30 mouse cellular contexts compared by ENCODE assay signal in genomic region chr1:53291197-53291596, GRCm38 (mm10). TPM values are rescaled to one million over a fixed set of nuclear protein-coding genes. Genes with fewer than 3 reads are reported as not detected.
DNase-seq lines count a peak whose midpoint lies in the region; ATAC-seq and TF ChIP-seq lines count a peak whose summit lies in the region.
"Had no signal": no experiment of that assay in that cellular context is flagged by ENCODE, and none has a peak within 500 bp of the region (broad histone marks: within the 10 kb centered on the region; RNA-seq: fewer than 3 reads in every experiment).

No protein-coding gene starts in this region.

- ATAC-seq in kidney, embryonic 15.5 days (replicated peaks; ENCODE audit: low FRiP score) = no peak
- 0 out of 2 replicates have a peak, but pooled peaks have one; percentile 31 for ATAC-seq in intestine, embryonic 15.5 days
- peak; percentile 54; the same call in 1 of the 2 replicates for ATAC-seq in intestine, postnatal 0 days
- no peak for ATAC-seq in heart, embryonic 11.5 days (replicated peaks; ENCODE audit: insufficient number of reproducible peaks, low FRiP score, low TSS enrichment)
- ATAC-seq: activated CD4-positive, CD25-positive, alpha-beta regulatory T cell, adult 4 months; CD4-positive, CD25-positive, alpha-beta regulatory T cell, adult 4 months; forebrain, embryonic 14.5 days; Patski had no signal

- no peak overlapping the region for H3K4me3 ChIP-seq in kidney, adult 2 months (ENCODE audit: insufficient read depth, low read depth, low read length)
- H3K4me3 ChIP-seq in kidney, embryonic 15.5 days (replicated peaks) = no peak overlapping the region
- no peak overlapping the region for H3K4me3 ChIP-seq in intestine, embryonic 15.5 days (replicated peaks)
- H3K4me3 ChIP-seq in intestine, postnatal 0 days (ENCODE audit: low read depth, low read length) = no peak overlapping the region
- H3K4me3 ChIP-seq in heart, embryonic 11.5 days (ENCODE audit: low read depth, low read length) = no peak overlapping the region
- H3K4me3 ChIP-seq: embryonic facial prominence, embryonic 13.5 days; embryonic facial prominence, embryonic 15.5 days; erythroblast, embryonic 14.5 days; forebrain, embryonic 10.5 days; forebrain, embryonic 12.5 days had no signal

- no peak overlapping the region for H3K9ac ChIP-seq in kidney, embryonic 15.5 days
- no peak overlapping the region for H3K9ac ChIP-seq in intestine, embryonic 15.5 days
- H3K9ac ChIP-seq in intestine, postnatal 0 days (ENCODE audit: low read depth, low read length) = no peak overlapping the region
- H3K9ac ChIP-seq in heart, embryonic 11.5 days (ENCODE audit: low read depth, low read length) = no peak overlapping the region
- H3K9ac ChIP-seq: embryonic facial prominence, embryonic 13.5 days; embryonic facial prominence, embryonic 15.5 days; forebrain, embryonic 12.5 days had no signal

- no peak for TF ChIP-seq CTCF in kidney, adult 2 months (conservative IDR thresholded peaks at IDR 0.05; ENCODE audit: insufficient read depth, insufficient read length, low read depth, low read length)
- TF ChIP-seq CTCF in intestine, postnatal 0 days (IDR thresholded peaks at IDR 0.05; ENCODE audit: low read depth) = no peak

- H3K4me1 ChIP-seq in kidney, adult 2 months (ENCODE audit: control insufficient read depth, insufficient read depth, low read length) = peaks cover 3% of the 10 kb centered on the region; the same call in 1 of the 2 replicates
- no peaks in the 10 kb centered on the region for H3K4me1 ChIP-seq in kidney, embryonic 15.5 days
- no peaks in the 10 kb centered on the region for H3K4me1 ChIP-seq in intestine, embryonic 15.5 days (replicated peaks)
- H3K4me1 ChIP-seq in intestine, postnatal 0 days (replicated peaks; ENCODE audit: control insufficient read depth, insufficient read depth, low read length) = 0 out of 2 replicates have a peak, but pooled peaks cover 2% of the 10 kb centered on the region
- no peaks in the 10 kb centered on the region for H3K4me1 ChIP-seq in heart, embryonic 11.5 days (ENCODE audit: control insufficient read depth, insufficient read depth, low read length)
- H3K4me1 ChIP-seq: embryonic facial prominence, embryonic 13.5 days; embryonic facial prominence, embryonic 15.5 days; forebrain, embryonic 12.5 days had no signal

- no peaks in the 10 kb centered on the region for H3K9me3 ChIP-seq in kidney, embryonic 15.5 days (replicated peaks)
- H3K9me3 ChIP-seq in intestine, embryonic 15.5 days = no peaks in the 10 kb centered on the region
- no peaks in the 10 kb centered on the region for H3K9me3 ChIP-seq in intestine, postnatal 0 days (ENCODE audit: control insufficient read depth)
- H3K9me3 ChIP-seq in heart, embryonic 11.5 days (replicated peaks; ENCODE audit: control insufficient read depth, low read length) = no peaks in the 10 kb centered on the region
- H3K9me3 ChIP-seq: embryonic facial prominence, embryonic 13.5 days; embryonic facial prominence, embryonic 15.5 days; forebrain, embryonic 10.5 days; forebrain, embryonic 12.5 days had no signal

- H3K27ac ChIP-seq in kidney, adult 2 months (ENCODE audit: insufficient read depth, low read depth, low read length) = no peak overlapping the region; the same call in 1 of the 2 replicates
- no peak overlapping the region for H3K27ac ChIP-seq in kidney, embryonic 15.5 days
- H3K27ac ChIP-seq in intestine, embryonic 15.5 days = no peak overlapping the region
- no peak overlapping the region for H3K27ac ChIP-seq in intestine, postnatal 0 days (ENCODE audit: low read depth, low read length)
- no peak overlapping the region for H3K27ac ChIP-seq in heart, embryonic 11.5 days (ENCODE audit: low read depth, low read length)
- H3K27ac ChIP-seq: embryonic facial prominence, embryonic 13.5 days; embryonic facial prominence, embryonic 15.5 days; forebrain, embryonic 10.5 days; forebrain, embryonic 12.5 days had no signal

- no peak overlapping the region for H3K4me2 ChIP-seq in kidney, embryonic 15.5 days
- no peak overlapping the region for H3K4me2 ChIP-seq in intestine, embryonic 15.5 days (replicated peaks)
- no peak overlapping the region; the same call in 1 of the 2 replicates for H3K4me2 ChIP-seq in intestine, postnatal 0 days (replicated peaks; ENCODE audit: low read depth)
- no peak overlapping the region for H3K4me2 ChIP-seq in heart, embryonic 11.5 days
- H3K4me2 ChIP-seq: embryonic facial prominence, embryonic 13.5 days; embryonic facial prominence, embryonic 15.5 days; forebrain, embryonic 12.5 days had no signal

- DNase-seq in kidney, adult 2 months = peak; percentile 30
- DNase-seq in kidney, postnatal 14 days = peak; percentile 4
- no peak for DNase-seq in kidney, adult 18-20 months
- DNase-seq: adrenal gland, adult 8-10 months; adrenal gland, postnatal 14 days; adrenal gland, postnatal 36 days; B cell, adult 2 months; cerebellum, adult 11 months; cerebellum, adult 18-20 months; cerebellum, adult 8-10 months; cerebellum, adult 9-11 months; cerebellum, postnatal 14 days; cerebellum, postnatal 36 days; embryo, embryonic 11 days had no signal

- TF ChIP-seq POLR2A in kidney, adult 2 months (IDR thresholded peaks at IDR 0.05; ENCODE audit: low read depth, low read length) = no peak

- no peaks in the 10 kb centered on the region for H3K27me3 ChIP-seq in kidney, adult 2 months (replicated peaks; ENCODE audit: control insufficient read depth, insufficient read depth, low read length)
- H3K27me3 ChIP-seq in kidney, embryonic 15.5 days = no peaks in the 10 kb centered on the region
- no peaks in the 10 kb centered on the region for H3K27me3 ChIP-seq in intestine, embryonic 15.5 days (replicated peaks)
- H3K27me3 ChIP-seq in intestine, postnatal 0 days (replicated peaks; ENCODE audit: control insufficient read depth, insufficient read depth, low read length) = no peaks in the 10 kb centered on the region
- H3K27me3 ChIP-seq in heart, embryonic 11.5 days (ENCODE audit: control insufficient read depth, insufficient read depth, low read length) = no peaks in the 10 kb centered on the region
- H3K27me3 ChIP-seq: CH12.LX; embryonic facial prominence, embryonic 13.5 days; embryonic facial prominence, embryonic 15.5 days; forebrain, embryonic 12.5 days; Patski had no signal

- 53% methylated on average over 3 of the region's 3 CpGs for WGBS in kidney, adult 2 months
- WGBS in kidney, embryonic 15.5 days = 86% methylated on average over 3 of the region's 3 CpGs
- 66% methylated on average over 3 of the region's 3 CpGs for WGBS in intestine, embryonic 15.5 days
- WGBS in intestine, postnatal 0 days = 38% methylated on average over 3 of the region's 3 CpGs
- 72% methylated on average over 3 of the region's 3 CpGs for WGBS in heart, embryonic 11.5 days (ENCODE audit: insufficient replicate concordance)

- no peaks in the 10 kb centered on the region for H3K36me3 ChIP-seq in kidney, adult 2 months (ENCODE audit: control insufficient read depth, insufficient read depth, low read length)
- H3K36me3 ChIP-seq in kidney, embryonic 15.5 days = peaks cover 3% of the 10 kb centered on the region; the same call in 1 of the 2 replicates
- no peaks in the 10 kb centered on the region for H3K36me3 ChIP-seq in intestine, embryonic 15.5 days
- H3K36me3 ChIP-seq in intestine, postnatal 0 days (ENCODE audit: control insufficient read depth, insufficient read depth) = no peaks in the 10 kb centered on the region
- no peaks in the 10 kb centered on the region for H3K36me3 ChIP-seq in heart, embryonic 11.5 days (ENCODE audit: control insufficient read depth, insufficient read depth, low read length)
- H3K36me3 ChIP-seq: embryonic facial prominence, embryonic 15.5 days had no signal

RNA-seq across cellular contexts. Expression of gene Pms1, which starts 5.6 kb away (rescaled TPM):
- polyA plus RNA-seq in kidney, adult 2 months (2012; rRNA removed) = 1.3 and 1.9 TPM in 2 replicates
- polyA plus RNA-seq in kidney, embryonic 15.5 days (2015; fragmentation: Nextera tagmentation; extraction: Ambion mirVana) = 18.6 and 19.1 TPM in 2 replicates
- 11.6 and 16.0 TPM in 2 replicates for polyA plus RNA-seq in intestine, embryonic 15.5 days (2015; fragmentation: Nextera tagmentation; extraction: Ambion mirVana)
- 5.4 and 6.8 TPM in 2 replicates for polyA plus RNA-seq in intestine, postnatal 0 days (2015; fragmentation: Nextera tagmentation; extraction: Ambion mirVana)
- polyA plus RNA-seq in heart, embryonic 11.5 days (2014; fragmentation: Nextera tagmentation; extraction: Ambion mirVana) = 14.5 and 15.2 TPM in 2 replicates

RNA-seq across cellular contexts. Expression of gene Ormdl1, which starts 5.7 kb away (rescaled TPM):
- 7.5 and 9.8 TPM in 2 replicates for polyA plus RNA-seq in kidney, adult 2 months (2012; rRNA removed)
- polyA plus RNA-seq in kidney, embryonic 15.5 days (2015; fragmentation: Nextera tagmentation; extraction: Ambion mirVana) = 42.7 and 42.9 TPM in 2 replicates
- polyA plus RNA-seq in intestine, embryonic 15.5 days (2015; fragmentation: Nextera tagmentation; extraction: Ambion mirVana) = 50.3 and 50.5 TPM in 2 replicates
- 60.5 and 65.8 TPM in 2 replicates for polyA plus RNA-seq in intestine, postnatal 0 days (2015; fragmentation: Nextera tagmentation; extraction: Ambion mirVana)
- polyA plus RNA-seq in heart, embryonic 11.5 days (2014; fragmentation: Nextera tagmentation; extraction: Ambion mirVana) = 51.2 and 58.2 TPM in 2 replicates

RNA-seq across cellular contexts. Expression of gene Gm28778, which starts 5.7 kb away (rescaled TPM):
- 14.9 and 22.1 TPM in 2 replicates for polyA plus RNA-seq in kidney, adult 2 months (2012; rRNA removed)
- polyA plus RNA-seq in kidney, embryonic 15.5 days (2015; fragmentation: Nextera tagmentation; extraction: Ambion mirVana) = not detected in 2 replicates
- polyA plus RNA-seq in intestine, embryonic 15.5 days (2015; fragmentation: Nextera tagmentation; extraction: Ambion mirVana) = not detected in 2 replicates
- not detected in 2 replicates for polyA plus RNA-seq in intestine, postnatal 0 days (2015; fragmentation: Nextera tagmentation; extraction: Ambion mirVana)
- polyA plus RNA-seq in heart, embryonic 11.5 days (2014; fragmentation: Nextera tagmentation; extraction: Ambion mirVana) = not detected in 2 replicates
- polyA plus RNA-seq: embryonic facial prominence, embryonic 11.5 days; embryonic facial prominence, embryonic 13.5 days; embryonic facial prominence, embryonic 15.5 days; erythroblast, embryonic 14.5 days; forebrain, embryonic 10.5 days; forebrain, embryonic 12.5 days; forebrain, embryonic 14.5 days; G1E; Patski had no signal

RNA-seq across cellular contexts. Expression of gene Osgepl1, which starts 22.2 kb away (rescaled TPM):
- 7.9 and 10.2 TPM in 2 replicates for polyA plus RNA-seq in kidney, adult 2 months (2012; rRNA removed)
- 19.3 and 23.2 TPM in 2 replicates for polyA plus RNA-seq in kidney, embryonic 15.5 days (2015; fragmentation: Nextera tagmentation; extraction: Ambion mirVana)
- polyA plus RNA-seq in intestine, embryonic 15.5 days (2015; fragmentation: Nextera tagmentation; extraction: Ambion mirVana) = 25.5 and 28.2 TPM in 2 replicates
- polyA plus RNA-seq in intestine, postnatal 0 days (2015; fragmentation: Nextera tagmentation; extraction: Ambion mirVana) = 21.0 and 21.1 TPM in 2 replicates
- 29.3 and 30.9 TPM in 2 replicates for polyA plus RNA-seq in heart, embryonic 11.5 days (2014; fragmentation: Nextera tagmentation; extraction: Ambion mirVana)

Comparison
In these comparisons a context has a peak if more than half of its experiments do, and no peak if none do; other contexts are left out.
1. RNA of gene Gm28778, which starts 5.7 kb away (polyA plus RNA-seq): 14.9 to 22.1 TPM in kidney, adult 2 months; not detected in kidney, embryonic 15.5 days, not detected in intestine, embryonic 15.5 days, not detected in intestine, postnatal 0 days and not detected in heart, embryonic 11.5 days; every median in the first group is over 10 times any median in the second.
2. ATAC-seq: peak in intestine, embryonic 15.5 days (single experiment) and intestine, postnatal 0 days (single experiment); none in kidney, embryonic 15.5 days (single experiment) and heart, embryonic 11.5 days (single experiment).